25 mouse cellular contexts compared by ENCODE assay signal in the genomic region with DNA sequence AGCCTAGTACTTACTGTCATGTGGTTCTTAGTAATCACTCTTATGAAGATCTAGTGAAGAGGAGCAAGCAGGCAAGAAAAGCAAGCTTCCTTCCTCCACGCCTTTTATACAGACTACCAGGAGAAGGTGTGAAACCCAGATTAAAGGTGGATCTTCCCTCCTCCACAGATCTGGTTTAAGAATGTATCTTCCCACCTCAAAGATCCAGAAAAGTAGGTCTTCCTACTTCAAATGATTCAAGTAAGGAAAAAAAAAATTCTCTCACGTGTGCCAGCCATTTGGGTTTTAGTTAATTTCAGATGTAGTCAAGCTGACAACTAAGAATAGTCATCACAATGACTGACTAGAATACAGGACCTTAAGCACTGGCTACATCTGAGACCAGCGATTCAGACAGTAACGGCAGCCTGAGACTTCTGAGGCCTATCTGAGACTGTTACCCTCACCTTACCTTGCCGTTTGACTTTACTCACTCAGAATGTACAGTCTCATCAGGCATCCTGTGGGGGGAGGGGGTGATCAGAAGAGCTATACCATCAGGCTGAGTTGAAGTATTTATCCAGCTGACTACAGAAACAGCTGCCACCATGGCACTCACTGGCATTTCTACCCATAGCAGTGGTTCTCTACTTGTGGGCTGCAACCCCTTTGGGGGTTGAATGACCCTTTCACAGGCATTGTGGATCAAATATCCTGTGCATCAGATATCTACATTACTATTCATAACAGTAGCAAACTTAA.
"Had no signal": no experiment of that assay in that cellular context is flagged by ENCODE, and none has a peak within 500 bp of the region (broad histone marks: within the 10 kb centered on the region; RNA-seq: fewer than 3 reads in every experiment).

No protein-coding gene starts in this region.

- H3K4me3 ChIP-seq: heart, embryonic 10.5 days; heart, embryonic 12.5 days; hindbrain, embryonic 10.5 days; hindbrain, embryonic 12.5 days; hindbrain, embryonic 15.5 days; kidney, embryonic 15.5 days; layer of hippocampus, adult 2 months; left cerebral cortex, adult 2 months; limb, embryonic 10.5 days; limb, embryonic 12.5 days; liver, embryonic 13.5 days had no signal

- H3K27me3 ChIP-seq: hindbrain, embryonic 12.5 days; hindbrain, embryonic 15.5 days; kidney, embryonic 15.5 days; limb, embryonic 12.5 days; liver, embryonic 13.5 days had no signal

- H3K27ac ChIP-seq: heart, embryonic 10.5 days; hindbrain, embryonic 10.5 days; hindbrain, embryonic 12.5 days; hindbrain, embryonic 15.5 days; hindbrain, postnatal 0 days; kidney, embryonic 15.5 days; kidney, postnatal 0 days; layer of hippocampus, adult 2 months; limb, embryonic 10.5 days; limb, embryonic 12.5 days; liver, embryonic 13.5 days had no signal

- H3K4me2 ChIP-seq: heart, embryonic 12.5 days; hindbrain, embryonic 12.5 days; hindbrain, embryonic 15.5 days; kidney, embryonic 15.5 days; limb, embryonic 12.5 days; liver, embryonic 11.5 days; liver, embryonic 13.5 days had no signal

- DNase-seq: gastrocnemius, postnatal 10 days; gastrocnemius, postnatal 25 days; heart, adult 18-20 months; heart, postnatal 10 days; heart, postnatal 4 days; kidney, adult 11 months; kidney, adult 2 months; kidney, adult 9 months; kidney, postnatal 14 days; kidney, postnatal 36 days; liver; liver, embryonic 13.5 days had no signal

- H3K36me3 ChIP-seq: heart, embryonic 12.5 days; hindbrain, embryonic 12.5 days; hindbrain, embryonic 15.5 days; kidney, embryonic 15.5 days; limb, embryonic 12.5 days; liver, embryonic 13.5 days had no signal
